Mouse (Mus musculus) embryonic facial prominence, embryonic 13.5 days (tissue): ENCODE measurements at regions not wholly inside any gene's neighbourhood (a gene's known extent, or its start where the extent isn't known, plus 50 kb on each side); places are given as distances from the start of the nearest gene placed in this dataset.

ENCODE experiments used
- ATAC-seq: fragments of 200-750 bp; cut with Nextera tagmentation; 2 replicates; pipeline ENCODE4 v1.8.0; 2017; ENCODE audit warnings: low read depth; ENCODE audit not compliant: insufficient number of reproducible peaks, insufficient read depth, low FRiP score, low TSS enrichment
- H3K27ac ChIP-seq: fragments of 300-500 bp; sonication (generic); 2 replicates; pipeline ENCODE4 v1.5.1; 2015; ENCODE audit warnings: moderate library complexity, mild to moderate bottlenecking, inconsistent platforms
- H3K27me3 ChIP-seq: fragments of 300-500 bp; sonication (generic); 2 replicates; pipeline ENCODE4 v1.6.1; 2015; ENCODE audit warnings: mild to moderate bottlenecking, inconsistent platforms
- H3K36me3 ChIP-seq: fragments of 300-500 bp; sonication (generic); 2 replicates; pipeline ENCODE4 v1.6.1; 2015; ENCODE audit warnings: mild to moderate bottlenecking, inconsistent platforms
- H3K4me1 ChIP-seq: fragments of 300-500 bp; sonication (generic); 2 replicates; pipeline ENCODE4 v1.6.1; 2015; ENCODE audit warnings: inconsistent platforms
- H3K4me2 ChIP-seq: fragments of 300-500 bp; sonication (generic); 2 replicates; pipeline ENCODE4 v1.6.1; 2015; ENCODE audit warnings: moderate library complexity, mild to moderate bottlenecking, inconsistent platforms
- H3K4me3 ChIP-seq: fragments of 300-500 bp; sonication (generic); 2 replicates; pipeline ENCODE4 v1.5.1; 2015; ENCODE audit warnings: mild to moderate bottlenecking, inconsistent platforms
- H3K9ac ChIP-seq: fragments of 300-500 bp; sonication (generic); 2 replicates; pipeline ENCODE4 v1.6.1; 2015; ENCODE audit warnings: mild to moderate bottlenecking, inconsistent platforms
- H3K9me3 ChIP-seq: fragments of 300-500 bp; sonication (generic); 2 replicates; pipeline ENCODE4 v1.6.1; 2016; ENCODE audit warnings: inconsistent platforms
- WGBS: fragments of 180-500 bp; shearing (Covaris S2); methylation state at CpG from one replicate; pipeline ENCODE4 v1.1.7; 2015; ENCODE audit warnings: mixed read lengths; 5-methylcytosine and 5-hydroxymethylcytosine counted together

GRCm38 (mm10) chr4:10257537-10257936 lies 616.8 kb upstream of the 2610301B20Rik start:
- no peak for ATAC-seq
- H3K9ac ChIP-seq: no peak overlapping the region
- WGBS: 62% methylated on average over 4 of the region's 4 CpGs

DNA sequence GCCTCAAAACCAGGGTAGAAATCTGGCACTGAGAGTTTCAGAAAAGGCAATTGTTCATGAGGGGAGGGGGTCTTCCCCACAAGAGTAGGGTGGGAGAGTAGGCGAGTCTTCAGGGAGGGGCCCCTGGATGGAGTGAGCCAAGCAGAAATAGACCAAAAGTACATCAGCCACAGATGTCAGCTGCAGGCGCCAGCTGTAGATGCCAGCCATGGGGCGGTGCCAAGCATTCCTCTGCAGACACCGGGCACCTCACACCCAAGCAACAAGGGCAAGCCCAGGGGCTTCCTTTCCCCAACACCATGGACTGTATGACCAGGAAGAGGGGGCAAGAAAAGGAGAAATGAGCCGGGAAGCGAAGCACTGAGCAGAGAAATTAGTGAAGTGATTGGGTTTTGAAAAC lies 613.9 kb upstream of the 2610301B20Rik start:
- Histone ChIP-seq H3K27me3 (no peaks in the 10 kb centered on the region), H3K27ac (no peak overlapping the region), H3K36me3 (no peaks in the 10 kb centered on the region), H3K4me1 (no peaks in the 10 kb centered on the region), H3K9me3 (no peaks in the 10 kb centered on the region), H3K9ac (no peak overlapping the region), H3K4me3 (no peak overlapping the region), H3K4me2 (no peak overlapping the region)
- WGBS: 83% methylated on average over 6 of the region's 6 CpGs
- no peak for ATAC-seq

More at GRCm38 (mm10) chr4:10257537-10257936, 616.8 kb upstream of the 2610301B20Rik start:
- Histone ChIP-seq H3K4me2 (no peak overlapping the region), H3K4me1 (no peaks in the 10 kb centered on the region), H3K27me3 (no peaks in the 10 kb centered on the region), H3K4me3 (no peak overlapping the region), H3K36me3 (no peaks in the 10 kb centered on the region), H3K27ac (no peak overlapping the region), H3K9me3 (no peaks in the 10 kb centered on the region)

GRCm38 (mm10) chr4:10265942-10266341 lies 608.4 kb upstream of the 2610301B20Rik start:
- no peak overlapping the region for H3K4me3 ChIP-seq
- H3K9me3 ChIP-seq: no peaks in the 10 kb centered on the region
- WGBS: 49% methylated on average over 2 of the region's 2 CpGs
- H3K27me3 ChIP-seq: no peaks in the 10 kb centered on the region
- peak; percentile 62; the same call in 1 of the 2 replicates for ATAC-seq
- no peak overlapping the region for H3K4me2 ChIP-seq
- H3K36me3 ChIP-seq: no peaks in the 10 kb centered on the region
- H3K4me1 ChIP-seq: peaks cover 6% of the 10 kb centered on the region; the same call in 1 of the 2 replicates
- H3K27ac ChIP-seq: no peak overlapping the region
- H3K9ac ChIP-seq: no peak overlapping the region

- no peaks in the 10 kb centered on the region for H3K4me1 ChIP-seq
- no peak overlapping the region for H3K4me2 ChIP-seq
- no peak overlapping the region for H3K9ac ChIP-seq
- ATAC-seq: no peak
- no peak overlapping the region for H3K4me3 ChIP-seq
- no peaks in the 10 kb centered on the region for H3K27me3 ChIP-seq
- H3K9me3 ChIP-seq: no peaks in the 10 kb centered on the region
- no peak overlapping the region for H3K27ac ChIP-seq
- no peaks in the 10 kb centered on the region for H3K36me3 ChIP-seq
- WGBS: 38% methylated on average over 2 of the region's 2 CpGs
These were observed 588.7 kb upstream of the 2610301B20Rik start for GRCm38 (mm10) chr4:10285562-10285961.

DNA sequence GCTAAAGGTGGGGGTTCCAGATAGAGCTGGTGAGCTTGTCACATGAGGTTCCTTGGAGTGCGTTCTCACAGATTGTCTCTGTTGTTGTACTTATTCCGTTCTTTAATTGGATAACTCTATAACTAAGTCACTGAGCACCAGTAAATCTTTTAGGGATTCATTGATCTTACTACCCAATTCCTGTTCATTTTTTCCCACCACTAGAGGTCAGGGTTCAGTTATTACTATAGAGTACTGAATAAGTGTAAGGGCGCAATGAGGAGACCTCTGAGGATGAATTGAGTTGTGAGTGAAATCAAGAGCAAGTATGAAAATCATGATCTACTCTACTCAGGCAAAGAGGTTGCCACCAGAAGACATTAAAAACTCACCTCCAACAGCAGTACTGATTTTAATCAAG lies 584.0 kb upstream of the 2610301B20Rik start:
- ATAC-seq: no peak
- H3K36me3 ChIP-seq: no peaks in the 10 kb centered on the region
- WGBS: 76% methylated on average over 3 of the region's 3 CpGs
- H3K4me1 ChIP-seq: 0 out of 2 replicates have a peak, but pooled peaks cover 3% of the 10 kb centered on the region
- H3K9me3 ChIP-seq: no peaks in the 10 kb centered on the region
- H3K27me3 ChIP-seq: no peaks in the 10 kb centered on the region
- no peak overlapping the region for H3K27ac ChIP-seq
- H3K4me3 ChIP-seq: no peak overlapping the region
- H3K4me2 ChIP-seq: no peak overlapping the region
- H3K9ac ChIP-seq: no peak overlapping the region

DNA sequence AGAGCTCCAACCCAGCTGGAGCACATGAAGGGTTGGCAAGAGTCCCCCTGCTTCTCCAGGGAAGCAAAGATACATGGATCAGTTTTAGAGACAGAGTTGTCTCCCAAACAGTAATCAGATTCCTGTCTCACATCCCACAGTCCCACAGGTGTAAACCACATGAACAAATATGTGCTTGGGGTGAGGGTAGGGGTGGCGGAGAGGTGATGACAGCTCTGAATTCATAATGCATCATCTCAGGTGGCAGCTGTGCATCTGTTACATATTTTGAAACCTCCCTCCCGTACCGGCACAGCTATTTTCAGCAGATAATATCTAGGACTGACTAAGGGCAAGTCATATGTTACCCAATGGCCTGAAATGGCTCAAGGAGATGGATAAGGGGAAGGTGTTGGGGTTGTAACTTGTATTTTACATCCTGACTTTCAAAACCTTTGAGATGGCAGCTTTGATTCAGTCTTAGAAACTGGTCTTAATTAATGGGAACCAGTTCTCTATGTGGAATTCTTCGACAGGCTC lies 579.2 kb upstream of the 2610301B20Rik start:
- Histone ChIP-seq H3K27me3 (no peaks in the 10 kb centered on the region), H3K9me3 (no peaks in the 10 kb centered on the region), H3K9ac (no peak overlapping the region), H3K36me3 (no peaks in the 10 kb centered on the region), H3K27ac (no peak overlapping the region), H3K4me2 (no peak overlapping the region), H3K4me1 (0 out of 2 replicates have a peak, but pooled peaks cover 3% of the 10 kb centered on the region), H3K4me3 (no peak overlapping the region)
- WGBS: 46% methylated on average over 4 of the region's 4 CpGs
- no peak for ATAC-seq

- ATAC-seq: no peak
- no peaks in the 10 kb centered on the region for H3K9me3 ChIP-seq
These were observed 578.1 kb upstream of the 2610301B20Rik start for GRCm38 (mm10) chr4:10296220-10296619.

DNA sequence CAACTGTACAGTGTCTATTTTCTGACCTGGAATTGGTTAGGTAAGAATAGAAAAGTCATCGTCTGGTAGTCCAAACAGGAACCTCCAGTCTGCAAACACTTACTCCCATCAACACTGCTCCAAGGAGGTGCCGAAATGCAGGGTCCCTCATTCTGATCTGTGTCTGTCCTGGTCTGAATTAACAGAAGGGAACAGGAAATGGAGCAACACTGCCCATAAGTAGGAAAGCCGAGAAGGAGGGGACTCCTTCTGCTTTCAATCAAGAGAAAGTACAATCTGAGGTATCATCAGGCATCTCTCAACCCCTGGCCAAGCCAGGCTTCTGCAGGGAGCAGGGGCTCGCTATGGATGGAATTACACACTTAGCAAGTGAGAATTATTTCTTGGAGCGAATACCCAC lies 562.4 kb upstream of the 2610301B20Rik start:
- ATAC-seq: no peak
- Histone ChIP-seq H3K9me3 (no peaks in the 10 kb centered on the region), H3K27me3 (no peaks in the 10 kb centered on the region), H3K4me1 (peaks cover 10% of the 10 kb centered on the region), H3K9ac (no peak overlapping the region), H3K4me3 (no peak overlapping the region), H3K4me2 (no peak overlapping the region), H3K27ac (no peak overlapping the region), H3K36me3 (no peaks in the 10 kb centered on the region)
- 18% methylated on average over 5 of the region's 5 CpGs for WGBS

More at GRCm38 (mm10) chr4:10296220-10296619, 578.1 kb upstream of the 2610301B20Rik start:
- no peak overlapping the region for H3K9ac ChIP-seq
- no peak overlapping the region for H3K4me3 ChIP-seq
- 0 out of 2 replicates have a peak, but pooled peaks cover 3% of the 10 kb centered on the region for H3K4me1 ChIP-seq
- WGBS: 91% methylated on average over 1 of the region's 1 CpGs
- H3K4me2 ChIP-seq: no peak overlapping the region
- H3K27me3 ChIP-seq: no peaks in the 10 kb centered on the region
- no peaks in the 10 kb centered on the region for H3K36me3 ChIP-seq
- no peak overlapping the region for H3K27ac ChIP-seq

DNA sequence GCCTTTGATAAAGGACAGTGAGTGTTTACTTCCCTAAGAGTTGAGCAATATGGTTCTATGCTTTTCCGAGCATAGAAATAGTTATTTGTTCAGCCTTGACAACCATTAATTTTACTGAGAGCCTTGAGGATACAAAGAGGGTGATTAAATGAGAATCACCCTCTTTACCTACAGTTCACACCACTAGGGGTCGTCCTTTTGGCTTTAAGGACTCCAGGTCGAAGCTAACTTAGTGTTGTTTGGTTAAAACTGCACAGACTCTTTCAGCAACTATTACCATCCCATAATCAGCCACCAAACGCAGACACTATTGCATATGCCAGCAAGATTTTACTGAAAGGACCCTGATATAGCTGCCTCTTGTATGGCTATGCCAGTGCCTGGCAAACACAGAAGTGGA lies 559.2 kb upstream of the 2610301B20Rik start:
- Histone ChIP-seq H3K4me3 (no peak overlapping the region), H3K27ac (no peak overlapping the region), H3K9me3 (no peaks in the 10 kb centered on the region), H3K9ac (no peak overlapping the region), H3K4me1 (peaks cover 10% of the 10 kb centered on the region), H3K27me3 (no peaks in the 10 kb centered on the region), H3K4me2 (no peak overlapping the region), H3K36me3 (no peaks in the 10 kb centered on the region)
- WGBS: 67% methylated on average over 4 of the region's 4 CpGs
- no peak for ATAC-seq

GRCm38 (mm10) chr4:10315875-10316274 lies 558.4 kb upstream of the 2610301B20Rik start:
- Histone ChIP-seq H3K27me3 (no peaks in the 10 kb centered on the region), H3K4me2 (no peak overlapping the region), H3K27ac (no peak overlapping the region), H3K4me3 (no peak overlapping the region), H3K4me1 (peaks cover 10% of the 10 kb centered on the region), H3K9ac (no peak overlapping the region), H3K9me3 (no peaks in the 10 kb centered on the region), H3K36me3 (no peaks in the 10 kb centered on the region)
- 54% methylated on average over 3 of the region's 3 CpGs for WGBS
- ATAC-seq: no peak

DNA sequence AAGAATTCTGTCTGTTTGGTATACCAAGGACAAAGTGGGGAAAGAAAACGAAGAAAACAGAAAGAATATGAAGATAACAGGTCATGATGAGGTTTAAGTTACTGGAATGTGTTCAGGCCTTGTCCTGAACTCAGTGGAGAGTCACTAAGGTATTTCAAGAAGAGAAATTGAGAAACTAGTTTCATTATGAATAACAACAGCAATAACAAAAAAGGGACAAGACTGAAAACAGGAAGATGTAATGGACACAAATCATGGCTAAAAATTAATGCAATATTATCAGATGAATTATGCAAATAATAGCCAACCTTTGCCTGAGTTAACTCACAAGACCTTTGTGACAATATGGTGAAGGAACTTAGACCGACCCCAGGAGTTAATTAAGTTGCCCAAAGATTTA lies 530.2 kb upstream of the 2610301B20Rik start:
- WGBS: 75% methylated on average over 2 of the region's 2 CpGs
- no peak overlapping the region for H3K4me3 ChIP-seq
- ATAC-seq: no peak

GRCm38 (mm10) chr4:10351876-10352627 lies 522.2 kb upstream of the 2610301B20Rik start:
- Histone ChIP-seq H3K36me3 (no peaks in the 10 kb centered on the region), H3K4me3 (no peak overlapping the region), H3K27me3 (no peaks in the 10 kb centered on the region), H3K27ac (no peak overlapping the region), H3K9me3 (no peaks in the 10 kb centered on the region), H3K9ac (no peak overlapping the region), H3K4me1 (no peaks in the 10 kb centered on the region), H3K4me2 (no peak overlapping the region)
- WGBS: 72% methylated on average over 4 of the region's 4 CpGs
- no peak for ATAC-seq

More for the DNA sequence above, 530.2 kb upstream of the 2610301B20Rik start:
- H3K4me1 ChIP-seq: no peaks in the 10 kb centered on the region
- no peaks in the 10 kb centered on the region for H3K36me3 ChIP-seq
- H3K9me3 ChIP-seq: no peaks in the 10 kb centered on the region
- no peak overlapping the region for H3K9ac ChIP-seq
- no peak overlapping the region for H3K4me2 ChIP-seq
- no peaks in the 10 kb centered on the region for H3K27me3 ChIP-seq
- no peak overlapping the region for H3K27ac ChIP-seq
